Mouse (Mus musculus) ES-E14 (cell line): ENCODE measurements at regions not wholly inside any gene's neighbourhood (a gene's known extent, or its start where the extent isn't known, plus 50 kb on each side); places are given as distances from the start of the nearest gene placed in this dataset.

Source experiments
- DNase-seq: peaks from one replicate; pipeline ENCODE4 v3.0.0-alpha.2; 2013; ENCODE audit warnings: low read depth, low spot score
- H3K27ac ChIP-seq: 2 replicates; pipeline ENCODE4 v1.5.1; 2012; ENCODE audit warnings: low read depth, mild to moderate bottlenecking, low read length, moderate library complexity, mixed read lengths; ENCODE audit not compliant: poor library complexity, insufficient read depth, severe bottlenecking
- H3K36me3 ChIP-seq: 2 replicates; pipeline ENCODE4 v1.6.1; 2012; ENCODE audit warnings: mild to moderate bottlenecking, low read length, moderate library complexity, mixed read lengths; ENCODE audit not compliant: control insufficient read depth, poor library complexity, insufficient read depth, severe bottlenecking
- H3K4me1 ChIP-seq, 2 experiments: fragments of 150-350 bp in 1 of 2; sonication (generic) in 1 of 2; 2 replicates each; pipeline ENCODE4 v1.6.1; 2012; ENCODE audit warnings: low read length in 2 of 2, mild to moderate bottlenecking in 1 of 2, mixed read lengths in 1 of 2; ENCODE audit not compliant: control insufficient read depth in 2 of 2, insufficient read depth in 2 of 2, poor library complexity in 1 of 2
- H3K4me3 ChIP-seq, 2 experiments: fragments of 150-350 bp in 1 of 2; sonication (generic) in 1 of 2; 2 replicates each; pipeline ENCODE4 v1.5.1; 2012; ENCODE audit warnings: low read length in 2 of 2, low read depth in 1 of 2, mild to moderate bottlenecking in 1 of 2, mixed read lengths in 1 of 2; ENCODE audit not compliant: insufficient read depth in 1 of 2, poor library complexity in 1 of 2, severe bottlenecking in 1 of 2
- H3K9ac ChIP-seq: 2 replicates; pipeline ENCODE4 v1.6.1; 2012; ENCODE audit warnings: low read depth, mild to moderate bottlenecking, low read length, mixed read lengths; ENCODE audit not compliant: poor library complexity, insufficient read depth, severe bottlenecking
- H3K9me3 ChIP-seq: fragments of 150-350 bp; sonication (generic); 2 replicates; pipeline ENCODE4 v1.6.1; 2012; ENCODE audit warnings: low read depth, mild to moderate bottlenecking, low read length; ENCODE audit not compliant: control insufficient read depth, insufficient read depth
- CHD2 ChIP-seq: IDR thresholded peaks from 2 replicates; pipeline ENCODE4 v1.6.1; 2014; ENCODE audit warnings: mild to moderate bottlenecking, low read depth, low read length, inconsistent platforms
- HCFC1 ChIP-seq: IDR thresholded peaks from 2 replicates; pipeline ENCODE4 v1.6.1; 2012; ENCODE audit warnings: low read length, inconsistent platforms, borderline replicate concordance; ENCODE audit not compliant: insufficient read depth
- MAFK ChIP-seq: IDR thresholded peaks from 2 replicates; pipeline ENCODE4 v1.6.1; 2014; ENCODE audit warnings: mild to moderate bottlenecking, low read depth, low read length, inconsistent platforms; ENCODE audit not compliant: insufficient read depth
- ZC3H11A ChIP-seq: IDR thresholded peaks from 2 replicates; pipeline ENCODE4 v1.6.1; 2012; ENCODE audit warnings: low read depth, mild to moderate bottlenecking, inconsistent platforms, low read length, borderline replicate concordance
- ZNF384 ChIP-seq: IDR thresholded peaks from 2 replicates; pipeline ENCODE4 v1.6.1; 2012; ENCODE audit warnings: low read depth, low read length, inconsistent platforms
- in situ Hi-C, 2 experiments: fragments of 600-800 bp; cut with MboI; formaldehyde crosslinking; loops; one replicate each; pipeline ENCODE4 v1.15.1; 2025; ENCODE audit warnings: low sequenced_read_pairs in 2 of 2, inconsistent platforms in 1 of 2; ENCODE audit not compliant: unreplicated experiment in 2 of 2

GRCm38 (mm10) chr17:47317651-47318050, 51.0 kb upstream of the Mrps10 start:
- in situ Hi-C loops, result no loop called here
- no peak for DNase-seq
- Histone ChIP-seq H3K4me1 (peaks cover 0 to 3% of the 10 kb centered on the region in 2 experiments; a peak in 2 of 4 replicates), H3K9me3 (no peaks in the 10 kb centered on the region), H3K27ac (no peak overlapping the region), H3K36me3 (peaks cover 28% of the 10 kb centered on the region), H3K9ac (0 out of 2 replicates have a peak overlapping the region, but pooled peaks have one; percentile 9), H3K4me3 (no peak overlapping the region)
- TF ChIP-seq ZC3H11A (no peak), MAFK (no peak), ZNF384 (no peak), CHD2 (no peak), HCFC1 (no peak)

GRCm38 (mm10) chr17:47313162-47313561, 55.5 kb upstream of the Mrps10 start:
- no peak for TF ChIP-seq MAFK
- TF ChIP-seq ZC3H11A, result no peak
- no peak for TF ChIP-seq ZNF384
- no peak for TF ChIP-seq HCFC1
- TF ChIP-seq CHD2, result no peak
- in situ Hi-C loops, result no loop called here

DNA sequence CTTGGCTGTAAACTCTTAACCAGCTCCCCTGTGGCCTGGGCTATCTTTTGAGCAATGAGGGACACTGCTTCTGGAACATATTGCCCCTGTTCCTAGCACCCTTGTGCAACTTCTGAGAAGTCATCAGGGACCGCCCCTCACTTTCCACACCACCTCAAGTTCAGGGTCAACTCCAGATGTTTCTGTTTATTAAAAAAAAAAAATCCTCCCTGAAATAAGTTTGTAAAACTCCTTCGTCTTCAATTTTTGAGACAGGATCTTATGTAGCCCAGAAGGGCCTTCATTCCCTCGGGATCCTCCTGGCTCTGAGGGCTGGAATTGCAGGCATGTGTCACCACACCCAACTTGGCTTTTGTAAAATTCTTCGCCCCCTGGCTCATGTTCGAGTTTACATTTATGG, 57.4 kb upstream of the Mrps10 start:
- in situ Hi-C loops, result no loop called here
- peaks cover 20% of the 10 kb centered on the region for H3K36me3 ChIP-seq
- no peak overlapping the region for H3K4me3 ChIP-seq
- H3K27ac ChIP-seq, result no peak overlapping the region
- no peak overlapping the region for H3K9ac ChIP-seq
- DNase-seq, result no peak
- H3K4me1 ChIP-seq, result peaks cover 0 to 4% of the 10 kb centered on the region in 2 experiments; a peak in 1 of 4 replicates
- H3K9me3 ChIP-seq, result no peaks in the 10 kb centered on the region
- TF ChIP-seq MAFK (no peak), CHD2 (no peak), ZC3H11A (no peak), ZNF384 (no peak), HCFC1 (no peak)

More at GRCm38 (mm10) chr17:47313162-47313561, 55.5 kb upstream of the Mrps10 start:
- DNase-seq, result no peak
- no peak overlapping the region for H3K27ac ChIP-seq
- peaks cover 23% of the 10 kb centered on the region for H3K36me3 ChIP-seq
- no peak overlapping the region for H3K4me3 ChIP-seq
- no peaks in the 10 kb centered on the region for H3K4me1 ChIP-seq
- H3K9ac ChIP-seq, result no peak overlapping the region
- no peaks in the 10 kb centered on the region for H3K9me3 ChIP-seq

DNA sequence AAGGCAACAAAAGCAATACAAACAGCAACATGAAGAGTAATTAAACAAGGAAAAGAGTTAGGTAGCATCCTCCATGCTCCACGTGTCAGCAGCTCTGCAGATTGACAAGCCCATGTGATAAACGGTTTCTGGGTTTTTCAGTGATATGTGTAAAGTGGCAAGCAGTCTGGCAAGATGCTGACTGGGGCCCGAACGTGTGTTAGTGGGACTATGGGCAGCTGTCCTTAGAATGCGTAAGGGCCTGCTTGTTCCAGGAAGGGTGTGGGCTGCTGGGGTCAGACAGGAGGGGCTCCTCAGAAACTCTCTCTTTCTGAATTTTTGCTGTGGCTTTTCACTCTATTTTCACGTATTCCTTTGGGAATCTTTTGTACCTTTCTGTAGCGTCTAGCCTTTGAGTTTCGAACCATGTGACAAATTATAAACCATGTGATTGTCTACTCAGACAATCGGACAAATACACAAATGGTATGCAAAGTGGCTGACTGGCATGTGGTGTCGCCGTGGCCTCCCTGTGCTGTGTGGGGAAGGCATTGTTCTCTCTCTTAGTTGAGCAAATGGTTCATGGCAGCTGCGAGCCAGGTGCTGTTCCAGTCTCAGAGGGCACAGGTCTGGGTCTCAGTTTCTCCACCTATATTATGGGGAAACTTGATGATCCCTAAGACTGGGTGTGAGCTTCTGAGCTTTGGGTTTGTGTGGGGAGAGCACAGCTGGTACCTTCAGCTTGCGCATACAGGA, 62.5 kb upstream of the Mrps10 start:
- no peak overlapping the region for H3K4me3 ChIP-seq
- in situ Hi-C loops, result no loop called here
- no peak overlapping the region for H3K27ac ChIP-seq
- H3K36me3 ChIP-seq, result no peaks in the 10 kb centered on the region; the same call in 1 of the 2 replicates
- DNase-seq, result no peak
- TF ChIP-seq CHD2, result no peak
- no peak for TF ChIP-seq HCFC1
- no peak for TF ChIP-seq MAFK
- TF ChIP-seq ZNF384, result no peak
- no peak for TF ChIP-seq ZC3H11A
- no peak overlapping the region for H3K9ac ChIP-seq
- H3K9me3 ChIP-seq, result no peaks in the 10 kb centered on the region
- H3K4me1 ChIP-seq, result peaks cover 2 to 4% of the 10 kb centered on the region in 2 experiments; a peak in 1 of 4 replicates
